Mouse (Mus musculus): ENCODE data around the gene Ndufb4. TPM values are rescaled to one million over a fixed set of nuclear protein-coding genes. Genes with fewer than 3 reads are reported as not detected.

Ndufb4 gene
- polyA plus RNA-seq, 1 experiment from 2014 or later = 44.8 TPM

DNA sequence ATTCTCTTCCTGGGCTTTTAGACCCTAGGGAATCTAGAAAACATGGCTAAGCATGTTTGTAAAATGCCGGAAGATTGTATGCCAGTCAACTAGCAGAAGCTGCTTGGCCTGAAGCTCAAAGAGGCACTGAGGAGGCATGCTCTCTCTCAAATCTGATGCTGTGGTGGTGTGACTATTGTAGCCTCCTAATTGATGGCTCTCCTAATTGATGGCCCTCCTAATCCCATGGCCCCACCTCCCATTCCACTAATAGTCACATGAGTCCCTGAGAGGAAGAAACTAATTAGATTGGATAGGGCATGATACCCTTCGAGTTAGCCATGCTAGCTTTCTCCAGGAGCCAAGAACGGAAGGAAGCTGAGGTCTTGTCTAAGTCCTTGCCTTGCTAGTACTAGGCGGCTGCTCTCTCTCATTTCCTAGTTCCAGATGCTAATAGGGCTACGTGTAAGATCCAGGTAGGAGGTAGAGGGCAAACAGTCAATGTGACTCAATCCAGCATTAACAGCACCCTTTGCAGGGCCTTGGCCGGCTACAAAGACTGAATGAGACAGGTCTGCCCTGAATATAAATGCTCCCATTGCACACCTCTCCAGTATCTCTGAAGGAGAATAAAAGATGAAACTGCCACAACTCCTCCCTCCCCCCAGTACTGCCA is 31.8 kb upstream of the Ndufb4 start:
- Histone ChIP-seq H3K27me3 (ENCODE audit: poor library complexity, severe bottlenecking) (peaks cover 19% of the 10 kb centered on the region), H3K4me1 (peaks cover 61% of the 10 kb centered on the region), H3K36me3 (replicated peaks) (no peaks in the 10 kb centered on the region), H3K27ac (peak overlapping the region; percentile 92), H3K9me3 (no peaks in the 10 kb centered on the region), H3K4me3 (no peak overlapping the region)
- 45% methylated on average over 6 of the region's 6 CpGs for WGBS
- no peak for DNase-seq (ENCODE audit: extremely low spot score, low spot score)

DNA sequence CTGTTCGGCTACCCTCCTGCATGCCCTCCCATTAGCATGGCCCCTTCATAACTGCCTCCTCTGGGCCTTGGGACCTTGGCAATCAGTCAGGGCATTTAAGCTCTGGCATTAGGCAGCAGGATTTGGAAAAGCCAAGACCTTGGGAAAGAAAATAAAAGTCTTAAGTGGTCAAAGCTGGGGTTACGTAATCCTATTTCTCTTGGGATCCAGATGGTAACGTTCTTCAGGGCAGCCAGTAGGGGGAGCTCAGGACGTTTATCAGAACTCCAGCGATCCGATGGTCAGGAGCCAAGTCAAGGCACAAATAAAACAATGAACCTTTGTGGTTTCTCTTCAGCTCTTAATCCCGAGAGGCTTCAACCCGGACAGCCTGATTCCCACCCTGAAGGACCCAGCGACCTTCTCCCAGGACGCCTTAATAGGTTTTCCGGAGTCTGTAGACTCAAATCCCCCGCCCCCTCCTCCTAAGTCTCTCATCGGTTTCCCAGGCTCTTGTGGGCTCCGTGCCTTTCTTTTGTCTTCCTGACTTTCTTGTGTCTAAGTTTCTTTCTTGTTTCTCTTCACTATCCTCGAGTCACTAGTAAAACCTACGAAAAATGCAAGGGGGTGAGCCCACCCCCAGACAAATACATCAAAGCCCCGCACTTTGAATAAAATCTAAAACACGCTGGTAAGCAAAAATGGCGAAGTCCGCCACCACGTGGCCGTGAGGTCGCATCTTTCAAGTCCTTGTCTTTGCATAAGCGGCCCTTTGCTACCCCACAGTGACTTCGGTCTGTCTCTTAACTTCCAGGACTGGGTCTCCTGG is 30.6 kb upstream of the Ndufb4 start:
- 3% methylated on average over 25 of the region's 25 CpGs for WGBS
- H3K9me3 ChIP-seq = no peaks in the 10 kb centered on the region
- peaks cover 60% of the 10 kb centered on the region for H3K4me1 ChIP-seq
- H3K27ac ChIP-seq = peak overlapping the region; percentile 92
- H3K27me3 ChIP-seq (ENCODE audit: poor library complexity, severe bottlenecking) = peaks cover 19% of the 10 kb centered on the region
- H3K4me3 ChIP-seq = peak overlapping the region; percentile 49
- H3K36me3 ChIP-seq (replicated peaks) = no peaks in the 10 kb centered on the region
- peak; percentile 84 for DNase-seq (ENCODE audit: extremely low spot score, low spot score)

DNA sequence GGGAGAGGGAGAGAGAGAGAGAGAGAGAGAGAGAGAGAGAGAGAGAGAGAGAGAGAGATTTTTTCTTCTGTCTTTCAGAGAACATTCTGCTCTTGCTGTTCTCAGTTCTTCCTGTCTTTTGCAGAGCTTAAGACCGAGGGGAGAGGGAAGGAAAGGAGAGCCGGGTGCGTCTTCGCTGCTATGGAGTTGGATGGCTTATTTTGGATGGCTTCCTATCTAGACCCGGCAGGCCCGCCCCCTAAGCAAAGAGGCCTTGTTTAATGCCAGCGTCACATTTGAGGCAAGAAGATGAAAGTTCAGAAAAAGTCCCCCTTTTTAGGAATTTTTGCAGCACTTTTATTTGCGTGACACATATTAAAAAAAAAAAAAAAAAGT is 30.0 kb upstream of the Ndufb4 start:
- H3K4me3 ChIP-seq = peak overlapping the region; percentile 49
- no peaks in the 10 kb centered on the region for H3K9me3 ChIP-seq
- WGBS = 21% methylated on average over 8 of the region's 8 CpGs
- H3K27ac ChIP-seq = peak overlapping the region; percentile 92
- no peaks in the 10 kb centered on the region for H3K36me3 ChIP-seq (replicated peaks)
- H3K4me1 ChIP-seq = peaks cover 60% of the 10 kb centered on the region
- DNase-seq (ENCODE audit: extremely low spot score, low spot score) = no peak
- peaks cover 19% of the 10 kb centered on the region for H3K27me3 ChIP-seq (ENCODE audit: poor library complexity, severe bottlenecking)

DNA sequence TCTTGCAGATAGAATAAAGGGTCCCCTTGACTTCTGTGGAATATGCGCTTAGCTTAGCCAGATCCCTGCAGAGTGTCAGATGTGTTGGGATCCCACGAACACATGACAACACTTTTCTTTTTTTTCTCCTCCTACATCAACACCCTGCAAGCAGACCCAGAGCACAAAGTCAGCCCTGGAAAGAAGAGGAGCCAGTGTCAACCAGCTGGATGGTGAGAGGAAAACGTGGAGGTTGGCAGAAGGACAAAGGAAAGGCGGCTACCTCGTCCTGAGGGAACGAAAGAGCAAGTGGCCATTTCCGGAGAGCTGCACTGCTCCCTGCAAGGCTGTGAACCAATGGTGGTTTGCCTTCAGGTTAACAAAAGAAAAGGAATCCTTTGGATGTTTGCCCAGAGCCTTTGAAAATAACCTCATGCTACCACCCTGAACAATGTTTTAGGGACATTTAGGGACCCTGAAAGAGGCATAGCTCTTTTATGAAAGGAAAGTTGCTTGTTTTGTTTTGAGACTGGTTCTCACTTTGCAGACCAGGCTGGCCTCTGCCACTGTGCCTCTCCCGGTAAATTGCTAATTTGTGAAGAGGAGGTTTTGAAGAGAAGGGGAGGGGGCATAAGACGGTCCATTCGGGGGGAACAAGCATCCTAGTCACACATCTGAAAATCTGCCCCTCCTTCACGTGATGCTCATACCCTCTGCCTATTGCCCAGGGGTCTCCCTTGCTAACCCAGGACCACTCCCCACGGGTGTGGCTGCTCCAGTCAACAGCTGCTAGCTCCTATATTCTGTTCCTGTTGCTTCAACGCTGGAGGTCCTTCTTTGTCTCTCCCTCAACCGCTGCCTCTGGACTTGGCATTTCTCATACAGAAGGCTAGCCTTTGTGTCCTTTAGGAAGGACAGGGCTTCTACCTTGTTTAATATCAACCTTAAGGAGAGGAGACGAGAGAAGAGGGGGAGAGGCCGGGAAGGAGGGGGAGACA is 29.2 kb upstream of the Ndufb4 start:
- no peaks in the 10 kb centered on the region for H3K36me3 ChIP-seq (replicated peaks)
- H3K27ac ChIP-seq = peak overlapping the region; percentile 92
- 15% methylated on average over 16 of the region's 16 CpGs for WGBS
- no peaks in the 10 kb centered on the region for H3K9me3 ChIP-seq
- H3K4me1 ChIP-seq = peaks cover 60% of the 10 kb centered on the region
- DNase-seq (ENCODE audit: extremely low spot score, low spot score) = peak; percentile 52
- peaks cover 19% of the 10 kb centered on the region for H3K27me3 ChIP-seq (ENCODE audit: poor library complexity, severe bottlenecking)
- H3K4me3 ChIP-seq = peak overlapping the region; percentile 49

DNA sequence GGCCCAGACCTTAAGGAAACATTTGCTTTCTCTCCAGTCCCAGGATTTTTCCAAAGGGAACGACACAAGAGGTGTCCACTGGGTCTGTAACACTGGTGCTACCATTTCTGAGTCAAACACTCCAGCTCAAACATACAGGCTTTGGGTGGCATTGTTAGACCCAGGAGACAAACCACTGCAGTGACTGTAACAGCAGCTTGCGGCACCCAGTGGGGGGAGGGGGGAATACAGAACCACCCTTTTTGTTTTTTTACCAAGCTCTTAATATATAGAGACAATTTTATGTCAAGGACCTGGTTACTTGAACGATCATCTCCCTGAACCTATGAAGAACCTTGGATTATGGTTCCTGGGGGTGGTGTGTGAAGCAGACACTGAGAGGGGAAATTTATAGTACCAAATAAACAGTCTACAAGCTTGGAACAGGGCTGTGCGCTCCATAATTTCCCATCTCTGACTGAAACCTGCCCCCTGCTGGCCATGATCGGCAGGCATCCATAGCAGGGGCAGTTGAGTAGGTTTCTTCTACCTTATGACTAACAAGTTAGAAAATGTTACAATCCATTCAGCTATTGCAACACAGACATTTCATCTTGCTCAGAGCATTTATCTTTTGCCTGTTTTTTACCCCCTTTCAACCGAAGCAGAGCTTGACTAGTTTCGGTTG is 28.2 kb upstream of the Ndufb4 start:
- Histone ChIP-seq H3K9me3 (no peaks in the 10 kb centered on the region), H3K4me3 (no peak overlapping the region), H3K36me3 (replicated peaks) (no peaks in the 10 kb centered on the region), H3K27ac (peak overlapping the region; percentile 12; the same call in 1 of the 2 replicates), H3K4me1 (peaks cover 59% of the 10 kb centered on the region), H3K27me3 (ENCODE audit: poor library complexity, severe bottlenecking) (peaks cover 14% of the 10 kb centered on the region)
- 54% methylated on average over 7 of the region's 7 CpGs for WGBS
- peak; percentile 72 for DNase-seq (ENCODE audit: extremely low spot score, low spot score)

DNA sequence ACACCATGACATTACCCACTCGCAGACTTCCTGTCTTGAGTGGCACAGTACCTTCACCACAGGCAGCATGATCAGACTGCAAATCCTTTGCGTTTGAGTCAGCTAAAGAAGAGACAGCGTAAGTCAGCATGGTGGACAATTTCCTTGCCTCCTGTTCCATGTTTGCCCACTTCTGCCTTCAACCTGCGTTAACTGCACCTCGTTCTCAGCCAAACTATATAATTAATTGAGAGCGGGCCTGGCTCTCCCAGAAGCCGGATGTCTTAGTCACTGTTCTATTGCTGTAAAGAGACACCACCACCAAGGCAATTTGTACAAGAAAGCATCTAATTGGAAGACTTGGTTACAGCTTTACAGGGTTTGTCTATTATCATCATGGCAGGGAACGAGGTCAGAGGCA is 26.6 kb upstream of the Ndufb4 start:
- DNase-seq (ENCODE audit: extremely low spot score, low spot score) = no peak
- Histone ChIP-seq H3K4me3 (no peak overlapping the region), H3K4me1 (peaks cover 61% of the 10 kb centered on the region), H3K27ac (0 out of 2 replicates have a peak overlapping the region, but pooled peaks have one; percentile 53), H3K27me3 (ENCODE audit: poor library complexity, severe bottlenecking) (no peaks in the 10 kb centered on the region; the same call in 1 of the 2 replicates), H3K9me3 (no peaks in the 10 kb centered on the region), H3K36me3 (replicated peaks) (no peaks in the 10 kb centered on the region)
- WGBS = 86% methylated on average over 8 of the region's 8 CpGs

DNA sequence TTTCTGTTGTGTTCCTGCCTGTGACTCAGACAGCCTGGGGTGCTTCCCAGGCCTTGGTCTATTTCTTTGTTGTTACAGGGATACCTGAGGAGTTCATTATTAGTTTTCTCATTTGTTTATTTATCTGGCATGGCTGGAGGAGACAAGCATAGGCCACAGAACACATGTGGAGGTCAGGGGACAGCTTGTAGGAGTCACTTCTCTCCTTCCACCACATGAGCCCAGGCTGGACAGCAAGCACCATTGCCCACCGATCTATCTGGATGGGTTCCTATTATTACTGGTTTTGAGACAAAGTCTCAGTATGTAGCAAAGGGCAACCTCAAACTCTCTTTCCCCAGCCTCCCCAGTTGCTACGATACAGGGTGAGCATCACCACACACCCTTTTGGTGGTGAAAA is 26.0 kb upstream of the Ndufb4 start:
- Histone ChIP-seq H3K9me3 (no peaks in the 10 kb centered on the region), H3K4me1 (peaks cover 56% of the 10 kb centered on the region), H3K36me3 (replicated peaks) (no peaks in the 10 kb centered on the region), H3K4me3 (no peak overlapping the region), H3K27ac (0 out of 2 replicates have a peak overlapping the region, but pooled peaks have one; percentile 53), H3K27me3 (ENCODE audit: poor library complexity, severe bottlenecking) (no peaks in the 10 kb centered on the region; the same call in 1 of the 2 replicates)
- no peak for DNase-seq (ENCODE audit: extremely low spot score, low spot score)
- 72% methylated on average over 2 of the region's 2 CpGs for WGBS

DNA sequence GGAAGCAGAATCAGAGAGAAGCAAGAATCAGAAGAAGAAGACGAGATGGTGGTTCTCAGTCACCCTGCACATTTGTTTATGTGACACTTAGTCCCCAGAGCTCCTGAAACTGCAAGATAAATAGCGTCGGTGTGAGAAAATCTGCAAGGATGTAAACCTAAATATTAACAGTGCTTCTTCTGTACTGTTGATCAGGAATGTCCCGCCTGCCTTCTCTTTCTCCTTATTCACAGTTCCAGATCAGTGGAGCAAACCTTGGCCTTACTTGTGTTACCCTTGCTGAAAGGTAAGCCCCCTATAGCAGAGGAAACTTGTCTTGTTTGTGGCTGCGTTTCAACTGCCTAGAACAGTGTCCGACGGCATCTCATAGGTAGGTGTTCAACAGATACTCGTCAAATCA is 23.3 kb upstream of the Ndufb4 start:
- H3K9me3 ChIP-seq = peaks cover 4% of the 10 kb centered on the region; the same call in 1 of the 2 replicates
- no peak for DNase-seq (ENCODE audit: extremely low spot score, low spot score)
- 86% methylated on average over 8 of the region's 8 CpGs for WGBS
- no peak overlapping the region for H3K27ac ChIP-seq
- no peaks in the 10 kb centered on the region for H3K36me3 ChIP-seq (replicated peaks)
- H3K4me3 ChIP-seq = no peak overlapping the region
- H3K27me3 ChIP-seq (ENCODE audit: poor library complexity, severe bottlenecking) = no peaks in the 10 kb centered on the region
- peaks cover 30% of the 10 kb centered on the region for H3K4me1 ChIP-seq

DNA sequence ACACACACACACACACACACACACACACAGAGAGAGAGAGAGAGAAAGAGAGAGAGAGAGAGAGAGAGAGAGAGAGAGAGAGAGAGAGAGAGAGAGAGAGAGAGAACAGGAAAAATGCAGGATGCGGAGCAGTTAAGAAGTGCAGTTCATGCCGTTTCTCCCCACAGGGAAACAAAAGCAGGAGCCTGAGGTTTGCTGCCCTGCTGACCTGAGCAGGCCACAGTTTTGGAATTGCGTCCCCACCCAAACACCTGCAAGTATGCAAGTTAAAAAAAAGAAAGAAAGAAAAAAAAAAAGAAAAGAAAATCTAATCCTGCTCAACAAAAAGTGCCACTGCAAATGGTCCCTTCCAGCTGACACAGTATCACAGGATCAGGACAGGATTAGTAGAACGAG is 22.4 kb upstream of the Ndufb4 start:
- no peak for DNase-seq (ENCODE audit: extremely low spot score, low spot score)
- peak overlapping the region; percentile 61 for H3K27ac ChIP-seq
- WGBS = 19% methylated on average over 4 of the region's 4 CpGs

DNA sequence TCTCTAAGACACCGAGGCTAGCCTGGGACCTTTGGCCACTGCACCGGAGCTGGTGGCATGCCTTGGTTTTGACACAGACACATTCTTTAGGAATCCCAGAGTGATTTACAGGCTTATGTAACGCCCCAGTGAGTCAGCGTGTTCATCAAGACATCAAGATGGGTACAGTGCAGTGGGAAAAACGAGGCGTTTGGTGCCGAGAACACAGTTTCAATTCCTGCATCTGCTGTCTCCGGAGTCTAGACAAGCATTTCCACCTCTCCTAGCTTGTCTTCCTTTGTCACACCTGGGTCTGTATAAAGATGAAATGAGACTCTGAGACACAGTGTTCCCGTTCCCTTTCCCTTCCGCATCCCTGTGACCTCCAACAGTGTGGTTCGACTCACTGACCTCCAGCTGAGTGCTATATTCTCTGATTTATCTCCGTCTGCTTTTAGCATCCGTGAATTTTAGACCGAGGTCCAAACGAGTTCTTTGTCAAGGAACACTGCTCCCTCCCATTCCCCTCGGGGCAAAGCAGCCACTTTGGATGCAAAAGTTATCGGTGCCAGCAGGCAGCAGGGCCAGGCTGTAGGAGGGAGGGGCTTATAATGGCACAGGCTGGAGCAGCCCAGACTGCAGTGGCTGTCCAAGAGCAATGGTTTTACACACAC is 21.9 kb upstream of the Ndufb4 start:
- Histone ChIP-seq H3K27me3 (ENCODE audit: poor library complexity, severe bottlenecking) (no peaks in the 10 kb centered on the region), H3K36me3 (replicated peaks) (no peaks in the 10 kb centered on the region), H3K4me1 (peaks cover 24% of the 10 kb centered on the region), H3K4me3 (peak overlapping the region; percentile 21; the same call in 1 of the 2 replicates), H3K9me3 (peaks cover 4% of the 10 kb centered on the region; the same call in 1 of the 2 replicates), H3K27ac (peak overlapping the region; percentile 61)
- 55% methylated on average over 17 of the region's 17 CpGs for WGBS
- DNase-seq (ENCODE audit: extremely low spot score, low spot score) = peak; percentile 25

More for the DNA sequence above, 22.4 kb upstream of the Ndufb4 start:
- Histone ChIP-seq H3K4me3 (peak overlapping the region; percentile 21; the same call in 1 of the 2 replicates), H3K36me3 (replicated peaks) (no peaks in the 10 kb centered on the region), H3K4me1 (peaks cover 24% of the 10 kb centered on the region), H3K9me3 (peaks cover 4% of the 10 kb centered on the region; the same call in 1 of the 2 replicates), H3K27me3 (ENCODE audit: poor library complexity, severe bottlenecking) (no peaks in the 10 kb centered on the region)

DNA sequence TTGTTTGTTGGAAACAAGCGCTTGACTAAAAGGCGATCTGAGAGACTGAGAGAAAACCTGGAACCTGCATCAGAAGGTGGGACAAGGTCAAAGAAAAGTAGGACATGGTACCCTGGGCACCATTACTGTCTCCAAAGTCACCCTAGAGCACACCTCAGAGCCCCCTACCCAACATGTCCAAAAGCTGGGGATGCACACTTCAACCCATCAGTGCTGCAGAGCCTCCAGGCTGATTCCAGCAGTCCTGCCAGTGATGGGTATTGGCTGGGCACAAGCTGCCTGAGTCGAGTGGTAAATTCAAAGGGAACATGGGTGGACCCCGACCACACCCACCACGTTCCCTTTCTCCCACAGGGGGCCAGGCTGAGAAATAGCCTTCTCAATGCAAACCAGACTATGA is 21.1 kb upstream of the Ndufb4 start:
- H3K9me3 ChIP-seq = peaks cover 4% of the 10 kb centered on the region; the same call in 1 of the 2 replicates
- H3K4me1 ChIP-seq = peaks cover 29% of the 10 kb centered on the region
- no peaks in the 10 kb centered on the region for H3K27me3 ChIP-seq (ENCODE audit: poor library complexity, severe bottlenecking)
- 94% methylated on average over 5 of the region's 5 CpGs for WGBS
- DNase-seq (ENCODE audit: extremely low spot score, low spot score) = no peak
- H3K4me3 ChIP-seq = no peak overlapping the region
- H3K36me3 ChIP-seq (replicated peaks) = no peaks in the 10 kb centered on the region
- no peak overlapping the region for H3K27ac ChIP-seq
